Mouse (Mus musculus) testis, adult 2 months (tissue): ENCODE results near the gene Adipor2.

ENCODE experiments used
- CTCF ChIP-seq: fragments of 200-500 bp; IDR thresholded peaks from 2 replicates; pipeline ENCODE4 v1.5.1; 2012; ENCODE audit warnings: low read depth, mild to moderate bottlenecking, inconsistent platforms, low read length, moderate library complexity; ENCODE audit not compliant: control insufficient read depth, insufficient read depth, insufficient replicate concordance
- POLR2A ChIP-seq: fragments of 200-500 bp; IDR thresholded peaks from 2 replicates; pipeline ENCODE4 v1.6.1; 2012; ENCODE audit warnings: low read depth, mild to moderate bottlenecking, inconsistent platforms, low read length, moderate library complexity; ENCODE audit not compliant: control insufficient read depth

DNA sequence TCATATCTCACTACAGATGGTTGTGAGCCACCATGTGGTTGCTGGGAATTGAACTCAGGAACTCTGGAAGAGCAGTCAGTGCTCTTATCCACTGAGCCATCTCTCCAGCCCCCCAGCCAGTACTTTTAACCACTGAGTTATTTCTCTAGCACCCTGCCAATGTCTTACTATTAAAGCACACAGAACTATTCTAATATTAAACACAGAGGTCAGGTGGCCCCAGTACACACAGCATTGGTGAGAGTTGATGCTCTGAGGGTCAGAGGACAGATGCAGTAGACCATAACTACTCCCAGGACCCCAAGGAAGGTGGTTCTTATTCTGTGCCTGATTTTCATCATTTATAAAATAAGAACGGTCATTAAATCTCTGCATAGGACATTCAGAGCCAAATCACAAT, 48.7 kb upstream of the Adipor2 start:
- TF ChIP-seq POLR2A (no peak), CTCF (no peak)
